Mouse (Mus musculus) limb, embryonic 15.5 days (tissue): ENCODE data around the gene Rho. TPM values are rescaled to one million over a fixed set of nuclear protein-coding genes. Genes with fewer than 3 reads are reported as not detected.

Experiments used
- ATAC-seq: fragments of 200-750 bp; cut with Nextera tagmentation; 2 replicates; pipeline ENCODE4 v1.8.0; 2017; ENCODE audit warnings: low read depth, moderate TSS enrichment; ENCODE audit not compliant: insufficient number of reproducible peaks, low FRiP score, low TSS enrichment
- H3K27ac ChIP-seq: fragments of 300-500 bp; sonication (generic); 2 replicates; pipeline ENCODE4 v1.5.1; 2015; ENCODE audit warnings: moderate library complexity, mild to moderate bottlenecking, inconsistent platforms
- H3K27me3 ChIP-seq: fragments of 300-500 bp; sonication (generic); 2 replicates; pipeline ENCODE4 v1.6.1; 2015; ENCODE audit warnings: inconsistent platforms
- H3K36me3 ChIP-seq: fragments of 300-500 bp; sonication (generic); 2 replicates; pipeline ENCODE4 v1.6.1; 2015; ENCODE audit warnings: inconsistent platforms
- H3K4me1 ChIP-seq: fragments of 300-500 bp; sonication (generic); 2 replicates; pipeline ENCODE4 v1.6.1; 2015; ENCODE audit warnings: inconsistent platforms
- H3K4me2 ChIP-seq: fragments of 300-500 bp; sonication (generic); 2 replicates; pipeline ENCODE4 v1.6.1; 2015; ENCODE audit warnings: mild to moderate bottlenecking, inconsistent platforms
- H3K4me3 ChIP-seq: fragments of 300-500 bp; sonication (generic); 2 replicates; pipeline ENCODE4 v1.5.1; 2015; ENCODE audit warnings: mild to moderate bottlenecking, inconsistent platforms
- H3K9ac ChIP-seq: fragments of 300-500 bp; sonication (generic); 2 replicates; pipeline ENCODE4 v1.6.1; 2015; ENCODE audit warnings: inconsistent platforms
- H3K9me3 ChIP-seq: fragments of 300-500 bp; sonication (generic); 2 replicates; pipeline ENCODE4 v1.6.1; 2016; ENCODE audit warnings: inconsistent platforms
- WGBS: fragments of 180-500 bp; shearing (Covaris S2); methylation state at CpG from one replicate; pipeline ENCODE4 v1.1.7; 2015; 5-methylcytosine and 5-hydroxymethylcytosine counted together
- polyA plus RNA-seq: library from polyadenylated mRNA; unstranded; fragments of >200 nt; fragmentation: Nextera tagmentation; extraction: Ambion mirVana; gene quantifications from 2 replicates; pipeline ENCODE4 v1.2.1, GENCODE M21; 2015

The Rho gene
- polyA plus RNA-seq, 1 experiment from 2014 or later, result 0.12 TPM

- Histone ChIP-seq H3K36me3 (peaks cover 7% of the 10 kb centered on the region; the same call in 1 of the 2 replicates), H3K4me3 (no peak overlapping the region), H3K4me2 (no peak overlapping the region), H3K27ac (no peak overlapping the region), H3K9ac (no peak overlapping the region), H3K27me3 (no peaks in the 10 kb centered on the region), H3K4me1 (no peaks in the 10 kb centered on the region), H3K9me3 (no peaks in the 10 kb centered on the region)
- no peak for ATAC-seq
- 46% methylated on average over 17 of the region's 17 CpGs for WGBS
Observed at GRCm38 (mm10) chr6:115915601-115916445, 15.7 kb upstream of the Rho start.

- no peak overlapping the region for H3K4me2 ChIP-seq
- ATAC-seq, result no peak
- WGBS, result 81% methylated on average over 5 of the region's 5 CpGs
- H3K27ac ChIP-seq, result no peak overlapping the region
- no peak overlapping the region for H3K9ac ChIP-seq
- H3K27me3 ChIP-seq, result no peaks in the 10 kb centered on the region
- no peaks in the 10 kb centered on the region for H3K9me3 ChIP-seq
- H3K36me3 ChIP-seq, result peaks cover 7% of the 10 kb centered on the region; the same call in 1 of the 2 replicates
- H3K4me1 ChIP-seq, result no peaks in the 10 kb centered on the region
- H3K4me3 ChIP-seq, result no peak overlapping the region
Observed at GRCm38 (mm10) chr6:115916611-115917010, 14.9 kb upstream of the Rho start.

- Histone ChIP-seq H3K36me3 (peaks cover 7% of the 10 kb centered on the region; the same call in 1 of the 2 replicates), H3K27ac (no peak overlapping the region), H3K9ac (no peak overlapping the region), H3K9me3 (no peaks in the 10 kb centered on the region), H3K27me3 (no peaks in the 10 kb centered on the region), H3K4me3 (no peak overlapping the region), H3K4me2 (no peak overlapping the region), H3K4me1 (no peaks in the 10 kb centered on the region)
- WGBS, result 74% methylated on average over 1 of the region's 1 CpGs
- ATAC-seq, result no peak
Observed at GRCm38 (mm10) chr6:115918615-115919014, 12.9 kb upstream of the Rho start.

DNA sequence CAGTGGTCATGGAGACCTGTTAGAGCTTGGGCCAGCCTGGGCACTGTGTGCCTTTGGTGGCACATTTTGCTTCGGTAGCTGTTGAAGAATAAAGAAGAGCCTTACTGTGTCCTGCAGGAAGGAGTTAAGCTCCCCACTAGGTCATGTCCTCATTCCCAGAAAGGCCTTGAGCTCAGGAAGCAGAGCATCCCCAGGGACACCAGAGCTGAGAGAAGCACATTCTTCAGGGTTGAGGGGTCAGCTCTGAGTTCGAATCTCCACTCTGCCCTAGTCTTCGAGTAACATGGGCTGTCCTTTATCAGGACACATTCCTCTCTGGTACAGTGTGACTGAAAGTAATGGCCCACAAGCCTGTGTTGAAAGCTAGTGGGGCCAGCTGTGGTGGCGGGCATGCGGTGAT lies 11.7 kb upstream of the Rho start:
- no peaks in the 10 kb centered on the region for H3K9me3 ChIP-seq
- 0 out of 2 replicates have a peak, but pooled peaks cover 3% of the 10 kb centered on the region for H3K4me1 ChIP-seq
- H3K27ac ChIP-seq, result no peak overlapping the region
- no peaks in the 10 kb centered on the region for H3K27me3 ChIP-seq
- H3K4me2 ChIP-seq, result no peak overlapping the region
- no peak overlapping the region for H3K9ac ChIP-seq
- 0 out of 2 replicates have a peak, but pooled peaks have one; percentile 37 for ATAC-seq
- peaks cover 7% of the 10 kb centered on the region; the same call in 1 of the 2 replicates for H3K36me3 ChIP-seq
- no peak overlapping the region for H3K4me3 ChIP-seq
- WGBS, result 92% methylated on average over 5 of the region's 5 CpGs

DNA sequence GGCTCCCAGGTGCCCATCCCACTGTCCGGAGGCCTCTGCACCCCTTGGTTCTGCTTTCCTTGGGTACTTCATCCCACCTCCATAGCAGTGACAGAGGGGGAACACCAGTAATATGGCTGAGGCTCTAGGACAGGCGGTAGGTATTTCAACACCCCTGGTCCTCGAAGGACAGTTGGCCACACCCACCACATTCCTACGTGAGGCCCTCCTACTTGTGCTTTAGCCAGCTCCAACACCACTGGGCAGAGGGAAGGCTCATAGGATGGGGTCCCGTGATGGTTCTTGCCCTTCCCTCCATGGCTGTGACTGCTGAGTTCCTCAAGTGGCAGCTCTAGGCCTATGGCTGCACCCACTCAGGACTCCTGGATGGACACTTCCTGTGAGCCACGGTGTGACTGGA lies 6.7 kb upstream of the Rho start:
- ATAC-seq, result no peak
- H3K4me3 ChIP-seq, result no peak overlapping the region
- no peaks in the 10 kb centered on the region for H3K27me3 ChIP-seq
- no peaks in the 10 kb centered on the region for H3K36me3 ChIP-seq
- WGBS, result 45% methylated on average over 6 of the region's 6 CpGs
- no peak overlapping the region for H3K4me2 ChIP-seq
- peaks cover 26% of the 10 kb centered on the region for H3K4me1 ChIP-seq
- H3K27ac ChIP-seq, result no peak overlapping the region
- no peaks in the 10 kb centered on the region for H3K9me3 ChIP-seq
- no peak overlapping the region for H3K9ac ChIP-seq

GRCm38 (mm10) chr6:115926416-115926815 lies 5.1 kb upstream of the Rho start:
- 30% methylated on average over 10 of the region's 10 CpGs for WGBS
- Histone ChIP-seq H3K9ac (no peak overlapping the region), H3K4me1 (peaks cover 26% of the 10 kb centered on the region), H3K9me3 (no peaks in the 10 kb centered on the region), H3K4me3 (no peak overlapping the region), H3K27ac (no peak overlapping the region), H3K27me3 (no peaks in the 10 kb centered on the region), H3K4me2 (no peak overlapping the region), H3K36me3 (no peaks in the 10 kb centered on the region)
- ATAC-seq, result no peak

DNA sequence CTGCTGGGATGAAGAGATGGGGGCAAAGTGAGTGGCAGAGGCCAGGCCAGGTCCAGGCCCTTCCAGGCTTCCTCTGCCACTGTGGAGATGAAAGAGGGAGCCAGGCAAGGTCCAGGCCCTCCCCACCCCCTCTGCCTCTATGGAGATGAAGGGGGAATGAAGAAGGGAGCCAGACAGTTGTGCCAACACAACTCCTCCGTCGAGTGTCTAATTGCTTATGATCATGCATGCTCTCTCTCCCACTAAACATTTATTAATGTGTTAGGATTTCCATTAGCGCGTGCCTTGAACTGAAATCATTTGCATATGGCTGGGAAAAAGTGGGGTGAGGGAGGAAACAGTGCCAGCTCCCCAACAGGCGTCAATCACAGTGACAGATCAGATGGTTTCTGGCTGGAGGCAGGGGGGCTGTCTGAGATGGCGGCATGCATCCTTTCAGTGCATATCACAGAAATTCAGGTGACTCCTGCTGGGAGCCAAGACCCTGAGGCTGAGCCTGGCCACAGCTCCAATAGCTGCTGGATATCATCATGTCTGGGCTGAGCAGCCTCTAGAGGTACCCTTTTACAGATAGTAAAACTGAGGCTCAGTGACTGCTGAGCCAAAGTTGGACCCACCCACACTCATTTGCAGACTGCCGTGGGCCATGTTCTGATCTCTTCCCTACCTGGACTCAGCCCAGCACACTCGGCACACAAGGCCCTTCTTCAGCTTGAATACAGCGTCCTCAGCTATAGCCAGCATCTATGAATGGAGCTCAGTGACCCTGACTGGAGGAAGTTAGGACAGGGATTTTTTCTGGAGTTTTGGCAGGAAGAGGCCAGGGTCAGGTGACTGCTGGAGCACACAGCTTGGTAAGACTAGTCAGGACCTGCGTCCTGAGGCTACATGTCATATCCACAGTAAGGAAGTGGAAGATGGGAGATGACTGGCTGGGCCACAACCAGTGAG lies 4.0 kb upstream of the Rho start:
- H3K27ac ChIP-seq, result no peak overlapping the region
- H3K27me3 ChIP-seq, result no peaks in the 10 kb centered on the region
- no peaks in the 10 kb centered on the region for H3K9me3 ChIP-seq
- H3K4me1 ChIP-seq, result peaks cover 26% of the 10 kb centered on the region
- no peak overlapping the region for H3K4me3 ChIP-seq
- no peaks in the 10 kb centered on the region for H3K36me3 ChIP-seq
- WGBS, result 64% methylated on average over 10 of the region's 10 CpGs
- no peak overlapping the region for H3K4me2 ChIP-seq
- H3K9ac ChIP-seq, result no peak overlapping the region
- ATAC-seq, result no peak

GRCm38 (mm10) chr6:115930018-115930417 lies 1.5 kb upstream of the Rho start:
- H3K9me3 ChIP-seq, result no peaks in the 10 kb centered on the region
- ATAC-seq, result no peak
- H3K36me3 ChIP-seq, result no peaks in the 10 kb centered on the region
- H3K4me3 ChIP-seq, result no peak overlapping the region
- H3K27me3 ChIP-seq, result no peaks in the 10 kb centered on the region
- WGBS, result 52% methylated on average over 5 of the region's 5 CpGs
- no peak overlapping the region for H3K9ac ChIP-seq
- no peak overlapping the region for H3K4me2 ChIP-seq
- H3K4me1 ChIP-seq, result peaks cover 23% of the 10 kb centered on the region
- no peak overlapping the region for H3K27ac ChIP-seq

DNA sequence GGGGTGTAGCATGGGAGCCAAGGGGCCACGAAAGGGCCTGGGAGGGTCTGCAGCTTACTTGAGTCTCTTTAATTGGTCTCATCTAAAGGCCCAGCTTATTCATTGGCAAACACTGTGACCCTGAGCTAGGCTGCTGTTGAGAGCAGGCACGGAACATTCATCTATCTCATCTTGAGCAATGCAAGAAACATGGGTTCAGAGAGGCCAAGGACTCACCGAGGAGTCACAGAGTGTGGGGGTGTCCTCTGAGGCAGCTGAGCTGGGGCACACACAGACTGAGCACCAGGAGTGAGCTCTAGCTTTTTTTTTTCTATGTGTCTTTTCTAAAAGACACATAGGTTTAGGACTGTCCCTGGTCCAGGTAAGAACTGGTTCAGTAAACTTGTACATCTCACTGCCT lies 843 bp downstream of the Rho start:
- Histone ChIP-seq H3K9me3 (no peaks in the 10 kb centered on the region), H3K27me3 (no peaks in the 10 kb centered on the region), H3K27ac (no peak overlapping the region), H3K4me2 (no peak overlapping the region), H3K9ac (no peak overlapping the region), H3K4me1 (0 out of 2 replicates have a peak, but pooled peaks cover 7% of the 10 kb centered on the region), H3K36me3 (no peaks in the 10 kb centered on the region), H3K4me3 (no peak overlapping the region)
- 87% methylated on average over 3 of the region's 3 CpGs for WGBS
- ATAC-seq, result no peak

GRCm38 (mm10) chr6:115935544-115935943 lies 4.0 kb downstream of the Rho start:
- WGBS, result 75% methylated on average over 8 of the region's 8 CpGs
- H3K27me3 ChIP-seq, result no peaks in the 10 kb centered on the region

GRCm38 (mm10) chr6:115938011-115938410 lies 6.5 kb downstream of the Rho start:
- Histone ChIP-seq H3K9ac (no peak overlapping the region), H3K4me1 (0 out of 2 replicates have a peak, but pooled peaks cover 2% of the 10 kb centered on the region), H3K27ac (no peak overlapping the region), H3K4me2 (no peak overlapping the region), H3K36me3 (no peaks in the 10 kb centered on the region), H3K4me3 (no peak overlapping the region), H3K9me3 (no peaks in the 10 kb centered on the region), H3K27me3 (no peaks in the 10 kb centered on the region)
- no peak for ATAC-seq
- WGBS, result 88% methylated on average over 2 of the region's 2 CpGs

More at GRCm38 (mm10) chr6:115935544-115935943, 4.0 kb downstream of the Rho start:
- Histone ChIP-seq H3K4me2 (no peak overlapping the region), H3K4me1 (no peaks in the 10 kb centered on the region), H3K36me3 (no peaks in the 10 kb centered on the region), H3K4me3 (no peak overlapping the region), H3K27ac (no peak overlapping the region), H3K9ac (no peak overlapping the region), H3K9me3 (no peaks in the 10 kb centered on the region)
- no peak for ATAC-seq

DNA sequence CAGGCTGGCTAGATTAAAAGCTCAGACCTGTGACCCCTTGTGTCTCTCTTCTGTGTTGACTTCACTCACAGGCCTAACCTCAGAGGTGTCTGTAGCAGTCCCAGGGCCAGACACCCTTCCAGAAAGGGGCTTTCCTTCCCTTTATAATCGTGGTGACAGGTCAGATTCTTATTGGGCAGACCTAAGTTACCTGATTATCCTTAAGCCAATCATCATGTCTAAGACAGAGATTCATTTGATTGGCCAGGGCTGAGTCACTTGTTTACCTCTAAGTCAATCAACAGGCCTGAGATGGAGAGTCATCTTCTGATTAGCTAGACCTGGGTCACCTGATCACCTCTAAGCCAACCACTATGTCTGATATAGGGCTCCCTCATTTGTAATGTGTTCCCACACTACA lies 7.2 kb downstream of the Rho start:
- Histone ChIP-seq H3K27ac (no peak overlapping the region), H3K4me3 (no peak overlapping the region), H3K9ac (no peak overlapping the region), H3K9me3 (no peaks in the 10 kb centered on the region), H3K36me3 (no peaks in the 10 kb centered on the region), H3K4me1 (0 out of 2 replicates have a peak, but pooled peaks cover 2% of the 10 kb centered on the region), H3K4me2 (no peak overlapping the region), H3K27me3 (no peaks in the 10 kb centered on the region)
- 59% methylated on average over 1 of the region's 1 CpGs for WGBS
- ATAC-seq, result no peak
